Mouse (Mus musculus): Measurements from ENCODE around the gene Dmxl2. TPM values are rescaled to one million over a fixed set of nuclear protein-coding genes. Genes with fewer than 3 reads are reported as not detected.

The Dmxl2 gene
- polyA plus RNA-seq, 1 experiment = 0.63 TPM

GRCm38 (mm10) chr9:54500832-54501452, 484 bp downstream of the Dmxl2 start:
- peaks cover 10% of the 10 kb centered on the region for H3K27me3 ChIP-seq (ENCODE audit: control insufficient read depth, insufficient read depth, low read length)
- under 1% methylated on average over 43 of the region's 43 CpGs for WGBS
- peak overlapping the region; percentile 88 for H3K4me3 ChIP-seq (ENCODE audit: low read depth, low read length)
- no peaks in the 10 kb centered on the region for H3K36me3 ChIP-seq (ENCODE audit: control insufficient read depth, insufficient read depth, low read length)
- H3K27ac ChIP-seq (ENCODE audit: insufficient read depth, low read depth, low read length) = peak overlapping the region; percentile 44; the same call in 1 of the 2 replicates
- no peaks in the 10 kb centered on the region for H3K4me1 ChIP-seq (ENCODE audit: control insufficient read depth, insufficient read depth, insufficient read length, low read length)
- TF ChIP-seq POLR2A (IDR thresholded peaks at IDR 0.05; ENCODE audit: low read depth, low read length) (no peak), CTCF (IDR thresholded peaks at IDR 0.05; ENCODE audit: extremely low read depth, insufficient read length, insufficient replicate concordance, low read depth, low read length) (no peak)

DNA sequence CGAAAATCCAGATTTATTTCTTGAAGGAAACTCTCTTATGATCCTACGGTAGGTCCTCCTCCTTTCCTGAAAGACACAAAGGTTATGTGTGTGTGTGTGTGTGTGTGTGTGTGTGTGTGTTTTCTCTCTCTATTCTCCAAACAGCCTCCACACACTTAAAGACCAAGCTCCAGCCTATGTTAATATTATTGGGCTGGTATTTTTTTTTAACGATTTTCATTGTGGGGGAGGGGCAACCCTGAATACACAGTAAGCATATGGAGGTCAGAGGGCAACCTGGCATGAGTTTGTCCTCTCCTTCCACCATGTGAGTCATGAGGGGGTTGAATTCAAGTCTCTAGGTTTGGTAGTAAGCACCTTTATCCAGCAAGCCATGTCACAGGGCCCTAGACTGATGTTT, 1.6 kb downstream of the Dmxl2 start:
- Histone ChIP-seq H3K36me3 (ENCODE audit: control insufficient read depth, insufficient read depth, low read length) (no peaks in the 10 kb centered on the region), H3K27ac (ENCODE audit: insufficient read depth, low read depth, low read length) (no peak overlapping the region), H3K4me1 (ENCODE audit: control insufficient read depth, insufficient read depth, insufficient read length, low read length) (no peaks in the 10 kb centered on the region), H3K27me3 (ENCODE audit: control insufficient read depth, insufficient read depth, low read length) (peaks cover 10% of the 10 kb centered on the region), H3K4me3 (ENCODE audit: low read depth, low read length) (no peak overlapping the region)
- 70% methylated on average over 3 of the region's 3 CpGs for WGBS
- TF ChIP-seq CTCF (IDR thresholded peaks at IDR 0.05; ENCODE audit: extremely low read depth, insufficient read length, insufficient replicate concordance, low read depth, low read length) (no peak), POLR2A (IDR thresholded peaks at IDR 0.05; ENCODE audit: low read depth, low read length) (no peak)

GRCm38 (mm10) chr9:54499291-54499690, 2.1 kb downstream of the Dmxl2 start:
- WGBS = 87% methylated on average over 6 of the region's 6 CpGs
- no peaks in the 10 kb centered on the region for H3K36me3 ChIP-seq (ENCODE audit: control insufficient read depth, insufficient read depth, low read length)
- H3K27ac ChIP-seq (ENCODE audit: insufficient read depth, low read depth, low read length) = no peak overlapping the region
- TF ChIP-seq CTCF (IDR thresholded peaks at IDR 0.05; ENCODE audit: extremely low read depth, insufficient read length, insufficient replicate concordance, low read depth, low read length) = no peak
- TF ChIP-seq POLR2A (IDR thresholded peaks at IDR 0.05; ENCODE audit: low read depth, low read length) = no peak
- H3K4me1 ChIP-seq (ENCODE audit: control insufficient read depth, insufficient read depth, insufficient read length, low read length) = no peaks in the 10 kb centered on the region
- no peak overlapping the region for H3K4me3 ChIP-seq (ENCODE audit: low read depth, low read length)
- peaks cover 10% of the 10 kb centered on the region for H3K27me3 ChIP-seq (ENCODE audit: control insufficient read depth, insufficient read depth, low read length)

DNA sequence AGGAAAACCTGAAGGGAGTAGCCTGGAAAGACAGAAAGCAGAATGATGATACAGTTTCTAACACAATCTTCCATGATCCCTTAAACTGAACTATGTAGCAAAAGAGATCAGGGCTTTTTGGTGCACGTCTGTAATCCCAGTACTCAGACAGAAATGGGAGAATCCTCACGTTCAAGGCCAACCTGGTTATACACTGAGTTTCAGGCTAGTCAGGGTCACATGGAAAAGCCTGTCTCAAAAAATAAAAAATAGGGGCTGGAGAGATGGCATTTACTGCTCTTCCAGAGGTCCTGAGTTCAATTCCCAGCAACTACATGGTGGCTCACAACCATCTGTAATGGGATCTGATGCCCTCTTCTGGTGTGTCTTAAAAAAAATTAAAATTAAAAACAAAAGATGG, 11.0 kb downstream of the Dmxl2 start:
- TF ChIP-seq CTCF (IDR thresholded peaks at IDR 0.05; ENCODE audit: extremely low read depth, insufficient read length, insufficient replicate concordance, low read depth, low read length) = no peak
- TF ChIP-seq POLR2A (IDR thresholded peaks at IDR 0.05; ENCODE audit: low read depth, low read length) = no peak
- Histone ChIP-seq H3K4me1 (ENCODE audit: control insufficient read depth, insufficient read depth, insufficient read length, low read length) (no peaks in the 10 kb centered on the region), H3K27ac (ENCODE audit: insufficient read depth, low read depth, low read length) (no peak overlapping the region), H3K27me3 (ENCODE audit: control insufficient read depth, insufficient read depth, low read length) (no peaks in the 10 kb centered on the region), H3K4me3 (ENCODE audit: low read depth, low read length) (no peak overlapping the region), H3K36me3 (ENCODE audit: control insufficient read depth, insufficient read depth, low read length) (no peaks in the 10 kb centered on the region)
- WGBS = 77% methylated on average over 2 of the region's 2 CpGs

DNA sequence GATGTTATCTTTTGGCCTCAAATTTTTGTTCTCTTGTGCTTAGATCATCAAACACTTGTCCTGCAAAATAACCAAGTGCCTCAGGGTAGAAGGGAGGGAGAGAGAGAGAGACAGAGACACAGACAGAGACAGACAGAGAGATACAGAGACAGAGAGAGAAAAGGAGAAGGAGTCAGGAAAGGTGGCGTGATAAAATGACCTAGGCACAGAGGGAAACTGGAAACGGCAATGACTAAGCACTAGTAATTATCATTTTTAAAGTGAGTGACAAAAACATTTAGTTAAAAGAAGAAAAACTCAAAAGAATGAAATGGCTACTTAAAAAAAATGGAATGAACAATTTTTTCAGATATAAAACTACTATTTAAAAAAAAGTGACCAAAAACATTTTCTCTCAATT, 11.8 kb downstream of the Dmxl2 start:
- Histone ChIP-seq H3K27me3 (ENCODE audit: control insufficient read depth, insufficient read depth, low read length) (no peaks in the 10 kb centered on the region), H3K4me1 (ENCODE audit: control insufficient read depth, insufficient read depth, insufficient read length, low read length) (no peaks in the 10 kb centered on the region), H3K27ac (ENCODE audit: insufficient read depth, low read depth, low read length) (no peak overlapping the region), H3K36me3 (ENCODE audit: control insufficient read depth, insufficient read depth, low read length) (no peaks in the 10 kb centered on the region), H3K4me3 (ENCODE audit: low read depth, low read length) (no peak overlapping the region)
- TF ChIP-seq CTCF (IDR thresholded peaks at IDR 0.05; ENCODE audit: extremely low read depth, insufficient read length, insufficient replicate concordance, low read depth, low read length) (no peak), POLR2A (IDR thresholded peaks at IDR 0.05; ENCODE audit: low read depth, low read length) (no peak)
- 67% methylated on average over 2 of the region's 2 CpGs for WGBS

DNA sequence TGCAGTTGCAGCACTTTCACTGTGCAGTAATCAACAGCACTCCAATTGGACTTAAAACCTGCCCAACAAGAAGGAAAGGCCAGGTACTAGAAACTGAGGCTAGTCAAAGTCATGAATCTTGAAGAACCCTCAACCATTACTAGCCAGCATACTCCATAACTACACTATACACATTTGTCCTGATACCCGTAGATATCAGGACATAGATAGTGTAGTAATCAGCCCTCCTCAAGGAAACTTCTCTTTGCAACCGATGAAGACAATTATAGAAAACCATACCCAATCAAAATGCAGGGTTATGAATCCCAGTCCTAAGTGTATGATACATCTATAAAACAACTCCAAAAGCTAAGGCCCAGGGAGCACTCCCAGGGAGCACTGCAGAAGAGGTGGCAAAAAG, 16.5 kb downstream of the Dmxl2 start:
- H3K4me3 ChIP-seq (ENCODE audit: low read depth, low read length) = no peak overlapping the region
- H3K36me3 ChIP-seq (ENCODE audit: control insufficient read depth, insufficient read depth, low read length) = no peaks in the 10 kb centered on the region
- H3K27ac ChIP-seq (ENCODE audit: insufficient read depth, low read depth, low read length) = no peak overlapping the region
- peaks cover 2% of the 10 kb centered on the region; the same call in 1 of the 2 replicates for H3K27me3 ChIP-seq (ENCODE audit: control insufficient read depth, insufficient read depth, low read length)
- TF ChIP-seq CTCF (IDR thresholded peaks at IDR 0.05; ENCODE audit: extremely low read depth, insufficient read length, insufficient replicate concordance, low read depth, low read length) = no peak
- no peak for TF ChIP-seq POLR2A (IDR thresholded peaks at IDR 0.05; ENCODE audit: low read depth, low read length)
- 78% methylated on average over 2 of the region's 2 CpGs for WGBS
- no peaks in the 10 kb centered on the region for H3K4me1 ChIP-seq (ENCODE audit: control insufficient read depth, insufficient read depth, insufficient read length, low read length)

GRCm38 (mm10) chr9:54483215-54483614, 18.2 kb downstream of the Dmxl2 start:
- Histone ChIP-seq H3K4me3 (ENCODE audit: low read depth, low read length) (no peak overlapping the region), H3K27ac (ENCODE audit: insufficient read depth, low read depth, low read length) (no peak overlapping the region), H3K36me3 (ENCODE audit: control insufficient read depth, insufficient read depth, low read length) (no peaks in the 10 kb centered on the region), H3K4me1 (ENCODE audit: control insufficient read depth, insufficient read depth, insufficient read length, low read length) (no peaks in the 10 kb centered on the region), H3K27me3 (ENCODE audit: control insufficient read depth, insufficient read depth, low read length) (peaks cover 2% of the 10 kb centered on the region; the same call in 1 of the 2 replicates)
- TF ChIP-seq CTCF (IDR thresholded peaks at IDR 0.05; ENCODE audit: extremely low read depth, insufficient read length, insufficient replicate concordance, low read depth, low read length) = no peak
- no peak for TF ChIP-seq POLR2A (IDR thresholded peaks at IDR 0.05; ENCODE audit: low read depth, low read length)
- 63% methylated on average over 4 of the region's 4 CpGs for WGBS
